Mouse (Mus musculus) midbrain, embryonic 13.5 days (tissue): ENCODE measurements at regions not wholly inside any gene's neighbourhood (a gene's known extent, or its start where the extent isn't known, plus 50 kb on each side); places are given as distances from the start of the nearest gene placed in this dataset.

Experiments used
- ATAC-seq: fragments of 200-750 bp; cut with Nextera tagmentation; 2 replicates; pipeline ENCODE4 v1.8.0; 2017; ENCODE audit warnings: mild to moderate bottlenecking, moderate TSS enrichment, moderate library complexity
- H3K27ac ChIP-seq: fragments of 300-500 bp; sonication (generic); 2 replicates; pipeline ENCODE4 v1.5.1; 2015; ENCODE audit warnings: inconsistent platforms, mild to moderate bottlenecking, moderate library complexity
- H3K27me3 ChIP-seq: fragments of 300-500 bp; sonication (generic); 2 replicates; pipeline ENCODE4 v1.6.1; 2015; ENCODE audit warnings: mild to moderate bottlenecking, inconsistent platforms
- H3K36me3 ChIP-seq: fragments of 300-500 bp; sonication (generic); 2 replicates; pipeline ENCODE4 v1.6.1; 2015; ENCODE audit warnings: mild to moderate bottlenecking, inconsistent platforms
- H3K4me1 ChIP-seq: fragments of 300-500 bp; sonication (generic); replicated peaks from 2 replicates; pipeline ENCODE4 v1.6.1; 2015; ENCODE audit warnings: inconsistent platforms
- H3K4me2 ChIP-seq: fragments of 300-500 bp; sonication (generic); replicated peaks from 2 replicates; pipeline ENCODE4 v1.6.1; 2015; ENCODE audit warnings: moderate library complexity, mild to moderate bottlenecking, inconsistent platforms
- H3K4me3 ChIP-seq: fragments of 300-500 bp; sonication (generic); replicated peaks from 2 replicates; pipeline ENCODE4 v1.5.1; 2015; ENCODE audit warnings: mild to moderate bottlenecking, inconsistent platforms
- H3K9ac ChIP-seq: fragments of 300-500 bp; sonication (generic); replicated peaks from 2 replicates; pipeline ENCODE4 v1.6.1; 2015; ENCODE audit warnings: mild to moderate bottlenecking, inconsistent platforms
- H3K9me3 ChIP-seq: fragments of 300-500 bp; sonication (generic); 2 replicates; pipeline ENCODE4 v1.6.1; 2016; ENCODE audit warnings: mild to moderate bottlenecking, inconsistent platforms
- WGBS: fragments of 180-500 bp; shearing (Covaris S2); methylation state at CpG from one replicate; pipeline ENCODE4 v1.1.7; 2015; 5-methylcytosine and 5-hydroxymethylcytosine counted together

GRCm38 (mm10) chr1:73797413-73797812 is 326.8 kb downstream of the Tns1 start:
- no peak overlapping the region for H3K4me3 ChIP-seq
- no peak overlapping the region for H3K27ac ChIP-seq
- H3K4me1 ChIP-seq, result no peaks in the 10 kb centered on the region
- no peak for ATAC-seq
- WGBS, result 92% methylated on average over 2 of the region's 2 CpGs
- H3K27me3 ChIP-seq, result no peaks in the 10 kb centered on the region
- no peak overlapping the region for H3K4me2 ChIP-seq
- H3K9me3 ChIP-seq, result peaks cover 6% of the 10 kb centered on the region; the same call in 1 of the 2 replicates
- no peak overlapping the region for H3K9ac ChIP-seq
- H3K36me3 ChIP-seq, result no peaks in the 10 kb centered on the region

- no peaks in the 10 kb centered on the region for H3K36me3 ChIP-seq
- H3K27me3 ChIP-seq, result no peaks in the 10 kb centered on the region
- no peak overlapping the region for H3K27ac ChIP-seq
- whole genome bisulfite sequencing, result 90% methylated on average over 4 of the region's 4 CpGs
- H3K4me2 ChIP-seq, result no peak overlapping the region
- H3K4me1 ChIP-seq, result no peaks in the 10 kb centered on the region
- H3K4me3 ChIP-seq, result no peak overlapping the region
- H3K9ac ChIP-seq, result no peak overlapping the region
- ATAC-seq, result no peak
- H3K9me3 ChIP-seq, result no peaks in the 10 kb centered on the region
These were observed 330.4 kb downstream of the Tns1 start for GRCm38 (mm10) chr1:73793871-73794270.

GRCm38 (mm10) chr1:73793256-73793655 is 331.0 kb downstream of the Tns1 start:
- Histone ChIP-seq H3K4me1 (no peaks in the 10 kb centered on the region), H3K27ac (no peak overlapping the region), H3K4me2 (no peak overlapping the region), H3K27me3 (no peaks in the 10 kb centered on the region), H3K9ac (no peak overlapping the region), H3K4me3 (no peak overlapping the region), H3K9me3 (no peaks in the 10 kb centered on the region), H3K36me3 (no peaks in the 10 kb centered on the region)
- 80% methylated on average over 3 of the region's 3 CpGs for WGBS
- no peak for ATAC-seq

GRCm38 (mm10) chr1:73792311-73792710 is 331.9 kb downstream of the Tns1 start:
- Histone ChIP-seq H3K9ac (no peak overlapping the region), H3K4me3 (no peak overlapping the region), H3K27ac (no peak overlapping the region), H3K4me2 (no peak overlapping the region), H3K4me1 (0 out of 2 replicates have a peak, but pooled peaks cover 6% of the 10 kb centered on the region), H3K9me3 (no peaks in the 10 kb centered on the region), H3K36me3 (no peaks in the 10 kb centered on the region), H3K27me3 (no peaks in the 10 kb centered on the region)
- ATAC-seq, result no peak
- 95% methylated on average over 5 of the region's 5 CpGs for WGBS

GRCm38 (mm10) chr1:73787666-73788065 is 336.6 kb downstream of the Tns1 start:
- WGBS, result 24% methylated on average over 2 of the region's 2 CpGs
- no peak overlapping the region for H3K4me3 ChIP-seq
- no peak overlapping the region for H3K4me2 ChIP-seq
- no peaks in the 10 kb centered on the region for H3K36me3 ChIP-seq
- no peaks in the 10 kb centered on the region for H3K27me3 ChIP-seq
- no peak for ATAC-seq
- no peak overlapping the region for H3K27ac ChIP-seq
- H3K9ac ChIP-seq, result no peak overlapping the region
- H3K4me1 ChIP-seq, result 0 out of 2 replicates have a peak, but pooled peaks cover 7% of the 10 kb centered on the region
- H3K9me3 ChIP-seq, result no peaks in the 10 kb centered on the region

GRCm38 (mm10) chr1:73787224-73787623 is 337.0 kb downstream of the Tns1 start:
- no peak overlapping the region for H3K9ac ChIP-seq
- no peak for ATAC-seq
- 62% methylated on average over 7 of the region's 7 CpGs for whole genome bisulfite sequencing

GRCm38 (mm10) chr1:73783303-73783702 is 340.9 kb downstream of the Tns1 start:
- no peak overlapping the region for H3K4me2 ChIP-seq
- H3K27me3 ChIP-seq, result no peaks in the 10 kb centered on the region
- no peak overlapping the region for H3K27ac ChIP-seq
- no peak overlapping the region for H3K9ac ChIP-seq
- 0 out of 2 replicates have a peak, but pooled peaks cover 7% of the 10 kb centered on the region for H3K4me1 ChIP-seq
- ATAC-seq, result no peak
- 94% methylated on average over 2 of the region's 2 CpGs for WGBS
- H3K36me3 ChIP-seq, result no peaks in the 10 kb centered on the region
- H3K9me3 ChIP-seq, result no peaks in the 10 kb centered on the region
- no peak overlapping the region for H3K4me3 ChIP-seq

More at GRCm38 (mm10) chr1:73787224-73787623, 337.0 kb downstream of the Tns1 start:
- H3K4me3 ChIP-seq, result no peak overlapping the region
- H3K36me3 ChIP-seq, result no peaks in the 10 kb centered on the region
- 0 out of 2 replicates have a peak, but pooled peaks cover 7% of the 10 kb centered on the region for H3K4me1 ChIP-seq
- H3K27me3 ChIP-seq, result no peaks in the 10 kb centered on the region
- H3K27ac ChIP-seq, result no peak overlapping the region
- no peaks in the 10 kb centered on the region for H3K9me3 ChIP-seq
- no peak overlapping the region for H3K4me2 ChIP-seq

GRCm38 (mm10) chr1:73782871-73783270 is 341.4 kb downstream of the Tns1 start:
- Histone ChIP-seq H3K36me3 (no peaks in the 10 kb centered on the region), H3K9me3 (no peaks in the 10 kb centered on the region), H3K27ac (no peak overlapping the region), H3K9ac (no peak overlapping the region), H3K27me3 (no peaks in the 10 kb centered on the region), H3K4me1 (0 out of 2 replicates have a peak, but pooled peaks cover 6% of the 10 kb centered on the region), H3K4me3 (no peak overlapping the region), H3K4me2 (no peak overlapping the region)
- no peak for ATAC-seq
- 81% methylated on average over 2 of the region's 2 CpGs for WGBS

GRCm38 (mm10) chr1:73771773-73772172 is 352.5 kb downstream of the Tns1 start:
- 84% methylated on average over 5 of the region's 5 CpGs for WGBS
- Histone ChIP-seq H3K4me3 (no peak overlapping the region), H3K27me3 (no peaks in the 10 kb centered on the region), H3K9me3 (no peaks in the 10 kb centered on the region), H3K4me1 (peaks cover 5% of the 10 kb centered on the region), H3K9ac (no peak overlapping the region), H3K36me3 (no peaks in the 10 kb centered on the region), H3K27ac (no peak overlapping the region), H3K4me2 (no peak overlapping the region)
- ATAC-seq, result no peak

- H3K4me1 ChIP-seq, result peaks cover 5% of the 10 kb centered on the region
- no peaks in the 10 kb centered on the region for H3K9me3 ChIP-seq
- no peak overlapping the region for H3K27ac ChIP-seq
- no peak overlapping the region for H3K9ac ChIP-seq
- 75% methylated on average over 5 of the region's 5 CpGs for WGBS
- no peaks in the 10 kb centered on the region for H3K36me3 ChIP-seq
- no peak overlapping the region for H3K4me2 ChIP-seq
- no peak overlapping the region for H3K4me3 ChIP-seq
- H3K27me3 ChIP-seq, result no peaks in the 10 kb centered on the region
- ATAC-seq, result no peak
These were observed 353.6 kb downstream of the Tns1 start for GRCm38 (mm10) chr1:73770631-73771030.

- WGBS, result 54% methylated on average over 5 of the region's 5 CpGs
- Histone ChIP-seq H3K4me3 (no peak overlapping the region), H3K4me1 (no peaks in the 10 kb centered on the region; the same call in 1 of the 2 replicates), H3K27ac (no peak overlapping the region), H3K27me3 (no peaks in the 10 kb centered on the region), H3K9me3 (no peaks in the 10 kb centered on the region), H3K36me3 (no peaks in the 10 kb centered on the region), H3K9ac (no peak overlapping the region), H3K4me2 (no peak overlapping the region)
- ATAC-seq, result no peak
These were observed 359.5 kb downstream of the Tns1 start for GRCm38 (mm10) chr1:73764611-73765333.

GRCm38 (mm10) chr1:73758110-73759061 is 365.9 kb downstream of the Tns1 start:
- 28% methylated on average over 11 of the region's 11 CpGs for WGBS
- 0 out of 2 replicates have a peak overlapping the region, but pooled peaks have one; percentile 45 for H3K27ac ChIP-seq
- no peak overlapping the region; the same call in 1 of the 2 replicates for H3K4me2 ChIP-seq
- no peak overlapping the region for H3K4me3 ChIP-seq
- H3K9me3 ChIP-seq, result no peaks in the 10 kb centered on the region
- H3K27me3 ChIP-seq, result no peaks in the 10 kb centered on the region
- H3K4me1 ChIP-seq, result peaks cover 14% of the 10 kb centered on the region
- ATAC-seq, result peak; percentile 90
- H3K36me3 ChIP-seq, result no peaks in the 10 kb centered on the region
- H3K9ac ChIP-seq, result no peak overlapping the region
